Mouse (Mus musculus): ENCODE measurements around the gene Ndufs1. TPM values are rescaled to one million over a fixed set of nuclear protein-coding genes. Genes with fewer than 3 reads are reported as not detected.

Ndufs1 gene
- polyA plus RNA-seq (2012; rRNA removed) = 12.6 TPM in 2 replicates

DNA sequence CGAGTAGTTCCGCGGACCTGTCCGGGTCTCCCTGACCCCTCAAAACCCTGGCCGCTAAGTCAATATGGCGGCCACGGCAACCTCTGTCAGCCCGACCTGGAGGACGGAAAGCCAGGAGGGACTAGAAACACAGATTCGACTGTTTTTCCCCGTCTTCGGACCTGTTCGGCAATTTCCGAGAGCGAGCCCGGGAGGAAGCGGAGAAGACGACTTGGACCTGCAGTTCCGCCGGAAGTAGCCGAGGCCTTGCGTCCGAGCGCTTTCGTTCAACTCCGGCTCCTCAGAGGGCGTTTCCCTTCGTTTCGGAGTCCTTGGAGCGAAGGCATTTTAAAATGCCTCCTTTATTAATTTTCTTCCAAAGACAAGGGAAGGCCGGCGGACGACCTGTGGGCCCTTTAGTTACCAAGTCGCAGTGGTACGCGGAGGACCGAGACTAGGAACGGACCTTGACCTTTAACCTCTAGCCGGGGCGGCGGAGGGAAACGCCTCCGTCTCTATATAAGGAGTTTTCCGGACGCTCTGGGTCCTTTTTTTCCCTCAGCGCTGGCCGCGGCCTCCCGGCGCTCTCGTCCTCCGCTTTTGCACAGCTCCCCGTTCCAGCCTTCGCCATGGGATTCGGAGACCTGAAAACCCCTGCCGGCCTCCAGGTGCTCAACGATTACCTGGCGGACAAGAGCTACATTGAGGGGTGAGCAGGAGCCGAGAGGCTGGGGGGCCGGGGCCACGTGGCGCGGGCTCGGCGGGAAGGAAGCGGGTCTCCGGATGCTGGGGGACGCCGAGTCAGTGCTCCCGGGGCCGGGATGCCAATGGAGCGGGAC, at the start of gene Ndufs1, which contains the start of gene Eef1b2:
Gene Ndufs1, minus strand, starts transcription at position 230 of the 818 bp plus-strand sequence.
Gene Eef1b2, plus strand, starts transcription at position 222 of the 818 bp plus-strand sequence.
- Histone ChIP-seq H3K4me1 (ENCODE audit: control insufficient read depth, insufficient read depth, insufficient read length) (peaks cover 7% of the 10 kb centered on the region), H3K36me3 (ENCODE audit: control insufficient read depth, insufficient read depth, low read length) (peaks cover 3% of the 10 kb centered on the region; the same call in 1 of the 2 replicates), H3K27me3 (ENCODE audit: control insufficient read depth, insufficient read depth, low read length) (no peaks in the 10 kb centered on the region), H3K4me3 (ENCODE audit: extremely low read depth, insufficient read depth, insufficient read length) (peak within 1 kb of the TSS; percentile 88), H3K27ac (ENCODE audit: insufficient read depth, low read length) (peak within 1 kb of the TSS; percentile 90)
- WGBS = under 1% methylated on average over 72 of the region's 72 CpGs
- TF ChIP-seq POLR2A (IDR thresholded peaks at IDR 0.05; ENCODE audit: low read depth, low read length) (peak; percentile 44; the same call in 1 of the 2 replicates), CTCF (IDR thresholded peaks at IDR 0.05; ENCODE audit: extremely low read depth, insufficient read depth, insufficient read length, insufficient replicate concordance) (no peak)
- peak; percentile 96 to 97 for DNase-seq (ENCODE audit: low read depth in 1 of 2, low spot score in 2 of 2)

DNA sequence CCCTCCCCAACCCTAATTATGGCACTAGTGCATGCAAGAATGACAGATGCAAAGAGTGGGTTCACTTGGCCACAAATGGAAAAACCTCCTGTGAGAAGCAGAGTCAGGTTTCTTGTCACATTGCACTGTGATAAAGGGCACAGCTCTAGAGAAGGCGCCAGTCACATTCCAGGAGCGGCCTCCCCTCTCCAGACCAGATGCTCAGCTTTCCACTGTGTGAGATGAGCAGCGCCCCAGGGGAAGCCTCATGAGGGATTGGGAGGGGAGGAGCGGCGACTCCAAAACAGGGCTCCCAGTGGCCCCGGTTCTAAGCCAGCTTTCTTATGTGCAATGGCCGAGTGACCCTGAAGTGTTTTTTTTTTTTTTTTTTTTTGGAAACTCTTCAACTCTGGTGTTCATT, 49.3 kb upstream of the Ndufs1 start:
- H3K4me1 ChIP-seq (ENCODE audit: control insufficient read depth, insufficient read depth, insufficient read length) = no peaks in the 10 kb centered on the region
- no peak overlapping the region for H3K27ac ChIP-seq (ENCODE audit: insufficient read depth, low read length)
- H3K36me3 ChIP-seq (ENCODE audit: control insufficient read depth, insufficient read depth, low read length) = no peaks in the 10 kb centered on the region
- 47% methylated on average over 7 of the region's 7 CpGs for WGBS
- H3K4me3 ChIP-seq (ENCODE audit: extremely low read depth, insufficient read depth, insufficient read length) = no peak overlapping the region
- no peaks in the 10 kb centered on the region for H3K27me3 ChIP-seq (ENCODE audit: control insufficient read depth, insufficient read depth, low read length)
- no peak for DNase-seq (ENCODE audit: low read depth in 1 of 2, low spot score in 2 of 2)
- TF ChIP-seq POLR2A (IDR thresholded peaks at IDR 0.05; ENCODE audit: low read depth, low read length) = no peak
- no peak for TF ChIP-seq CTCF (IDR thresholded peaks at IDR 0.05; ENCODE audit: extremely low read depth, insufficient read depth, insufficient read length, insufficient replicate concordance)

DNA sequence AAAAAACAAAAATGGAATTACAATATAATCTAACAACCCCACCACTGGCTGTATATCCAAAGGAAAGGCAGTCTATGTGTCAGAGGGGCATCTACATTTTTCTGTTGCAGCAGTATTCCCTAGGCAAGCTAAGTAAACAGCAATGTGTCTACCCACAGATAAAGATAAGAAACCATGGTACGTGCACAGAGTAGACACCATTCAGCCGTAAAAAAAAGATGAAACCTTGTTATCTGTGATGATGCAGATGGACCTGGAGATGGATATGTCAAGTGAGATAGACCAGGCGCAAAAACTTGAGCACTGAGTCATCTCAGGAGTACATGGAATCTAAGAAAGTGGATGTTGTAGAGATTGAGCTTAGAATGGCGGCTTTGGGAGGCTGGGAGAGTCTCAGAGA, 48.4 kb upstream of the Ndufs1 start:
- TF ChIP-seq POLR2A (IDR thresholded peaks at IDR 0.05; ENCODE audit: low read depth, low read length) (no peak), CTCF (IDR thresholded peaks at IDR 0.05; ENCODE audit: extremely low read depth, insufficient read depth, insufficient read length, insufficient replicate concordance) (no peak)
- WGBS = 76% methylated on average over 4 of the region's 4 CpGs
- Histone ChIP-seq H3K27me3 (ENCODE audit: control insufficient read depth, insufficient read depth, low read length) (no peaks in the 10 kb centered on the region), H3K4me1 (ENCODE audit: control insufficient read depth, insufficient read depth, insufficient read length) (no peaks in the 10 kb centered on the region), H3K27ac (ENCODE audit: insufficient read depth, low read length) (no peak overlapping the region), H3K36me3 (ENCODE audit: control insufficient read depth, insufficient read depth, low read length) (no peaks in the 10 kb centered on the region), H3K4me3 (ENCODE audit: extremely low read depth, insufficient read depth, insufficient read length) (no peak overlapping the region)
- no peak for DNase-seq (ENCODE audit: low read depth in 1 of 2, low spot score in 2 of 2)

DNA sequence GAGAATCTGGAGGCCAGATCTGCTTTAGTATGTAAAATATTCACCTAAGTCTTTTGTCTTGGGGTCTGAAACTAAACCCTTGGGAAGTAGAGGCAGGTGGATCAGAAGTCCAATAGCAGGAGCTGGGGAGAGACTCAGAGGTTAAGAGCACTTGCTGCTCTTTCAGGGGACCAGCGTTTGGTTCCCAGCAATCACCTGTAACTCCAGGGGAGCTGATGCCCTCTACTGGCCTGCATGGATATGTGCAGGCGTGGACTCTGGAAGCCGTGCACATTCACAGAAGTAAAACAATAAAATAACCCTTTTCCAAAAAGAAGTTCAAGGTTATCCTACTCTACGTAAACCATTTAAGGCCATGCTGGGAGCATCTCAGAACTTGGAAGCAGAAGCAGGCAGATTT, 42.6 kb upstream of the Ndufs1 start:
- TF ChIP-seq POLR2A (IDR thresholded peaks at IDR 0.05; ENCODE audit: low read depth, low read length) (no peak), CTCF (IDR thresholded peaks at IDR 0.05; ENCODE audit: extremely low read depth, insufficient read depth, insufficient read length, insufficient replicate concordance) (no peak)
- 97% methylated on average over 4 of the region's 4 CpGs for WGBS
- no peaks in the 10 kb centered on the region for H3K4me1 ChIP-seq (ENCODE audit: control insufficient read depth, insufficient read depth, insufficient read length)

DNA sequence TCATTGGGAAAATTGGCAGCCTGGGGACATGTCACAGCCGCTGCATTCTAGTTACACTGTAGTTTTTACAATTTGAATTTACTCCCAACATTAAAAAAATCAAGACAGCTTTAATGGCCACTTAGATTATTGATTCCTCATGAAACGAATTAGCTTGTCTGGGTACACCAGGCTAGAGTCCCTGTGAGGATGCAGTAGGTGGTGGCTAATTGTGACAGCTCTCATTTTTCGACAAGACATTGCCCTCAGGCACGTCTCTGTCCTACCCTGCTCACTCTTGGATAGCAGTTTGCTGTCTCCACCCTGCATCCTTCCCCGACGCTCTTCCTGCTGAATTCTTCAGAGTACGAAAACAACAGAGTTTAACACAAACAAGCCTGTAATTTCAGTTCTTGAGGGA, 38.0 kb upstream of the Ndufs1 start:
- Histone ChIP-seq H3K36me3 (ENCODE audit: control insufficient read depth, insufficient read depth, low read length) (no peaks in the 10 kb centered on the region), H3K4me1 (ENCODE audit: control insufficient read depth, insufficient read depth, insufficient read length) (no peaks in the 10 kb centered on the region), H3K27ac (ENCODE audit: insufficient read depth, low read length) (no peak overlapping the region), H3K4me3 (ENCODE audit: extremely low read depth, insufficient read depth, insufficient read length) (no peak overlapping the region), H3K27me3 (ENCODE audit: control insufficient read depth, insufficient read depth, low read length) (no peaks in the 10 kb centered on the region)
- no peak for DNase-seq (ENCODE audit: low read depth in 1 of 2, low spot score in 2 of 2)
- 61% methylated on average over 7 of the region's 7 CpGs for WGBS
- no peak for TF ChIP-seq CTCF (IDR thresholded peaks at IDR 0.05; ENCODE audit: extremely low read depth, insufficient read depth, insufficient read length, insufficient replicate concordance)
- TF ChIP-seq POLR2A (IDR thresholded peaks at IDR 0.05; ENCODE audit: low read depth, low read length) = no peak

More for the DNA sequence above, 42.6 kb upstream of the Ndufs1 start:
- Histone ChIP-seq H3K27ac (ENCODE audit: insufficient read depth, low read length) (no peak overlapping the region), H3K4me3 (ENCODE audit: extremely low read depth, insufficient read depth, insufficient read length) (no peak overlapping the region), H3K36me3 (ENCODE audit: control insufficient read depth, insufficient read depth, low read length) (no peaks in the 10 kb centered on the region), H3K27me3 (ENCODE audit: control insufficient read depth, insufficient read depth, low read length) (no peaks in the 10 kb centered on the region)
- no peak for DNase-seq (ENCODE audit: low read depth in 1 of 2, low spot score in 2 of 2)

DNA sequence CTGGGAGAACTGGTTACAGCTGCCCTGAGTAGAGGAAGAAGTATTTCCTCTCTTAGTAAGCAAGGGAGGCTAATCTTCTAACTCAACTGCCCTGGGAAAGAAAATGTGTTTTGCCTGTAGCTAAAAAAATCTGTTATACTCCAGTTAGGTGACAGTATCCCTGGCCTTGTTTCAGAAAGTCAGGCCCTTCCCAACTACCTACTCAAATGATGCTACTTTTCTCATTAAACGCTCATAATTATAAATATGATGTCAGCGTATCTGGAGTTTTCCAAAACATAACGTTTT, 37.6 kb upstream of the Ndufs1 start, which contains the start of gene Gpr1:
Gene Gpr1, minus strand, starts transcription at position 273 of the 288 bp plus-strand sequence.
- no peaks in the 10 kb centered on the region for H3K36me3 ChIP-seq (ENCODE audit: control insufficient read depth, insufficient read depth, low read length)
- H3K4me1 ChIP-seq (ENCODE audit: control insufficient read depth, insufficient read depth, insufficient read length) = no peaks in the 10 kb centered on the region
- no peaks in the 10 kb centered on the region for H3K27me3 ChIP-seq (ENCODE audit: control insufficient read depth, insufficient read depth, low read length)
- H3K4me3 ChIP-seq (ENCODE audit: extremely low read depth, insufficient read depth, insufficient read length) = no peak within 1 kb of the TSS
- TF ChIP-seq CTCF (IDR thresholded peaks at IDR 0.05; ENCODE audit: extremely low read depth, insufficient read depth, insufficient read length, insufficient replicate concordance) = no peak
- no peak for TF ChIP-seq POLR2A (IDR thresholded peaks at IDR 0.05; ENCODE audit: low read depth, low read length)
- no peak within 1 kb of the TSS for H3K27ac ChIP-seq (ENCODE audit: insufficient read depth, low read length)
- no peak for DNase-seq (ENCODE audit: low read depth in 1 of 2, low spot score in 2 of 2)
- 53% methylated on average over 3 of the region's 3 CpGs for WGBS

Measured in spleen, adult 2 months (tissue).